Mouse (Mus musculus): ENCODE results near the gene Mast1. TPM values are rescaled to one million over a fixed set of nuclear protein-coding genes. Genes with fewer than 3 reads are reported as not detected.

Gene Mast1
- polyA plus RNA-seq, 1 experiment from 2014 or later = 3.6 TPM

DNA sequence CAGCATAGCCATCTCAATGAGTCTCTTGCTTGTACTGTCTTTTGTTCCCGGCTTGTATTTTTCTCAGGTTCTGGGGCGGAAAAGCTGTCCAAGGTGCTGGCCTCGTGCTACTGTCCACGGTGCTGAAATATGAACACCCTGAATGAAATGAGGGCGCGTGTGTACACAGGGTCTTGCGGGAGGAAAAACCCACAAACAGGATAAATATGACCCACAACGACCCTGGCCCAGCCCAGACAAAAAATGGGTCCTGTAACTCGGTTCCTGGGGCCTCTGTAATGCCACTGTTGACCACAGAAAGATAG, 10.0 kb upstream of the Mast1 start:
- peak; percentile 68 for DNase-seq (ENCODE audit: low spot score)
- no peaks in the 10 kb centered on the region for H3K36me3 ChIP-seq (ENCODE audit: control insufficient read depth, insufficient read depth, low read length)
- no peaks in the 10 kb centered on the region for H3K9me3 ChIP-seq (ENCODE audit: control insufficient read depth, low read length)
- peaks cover 65% of the 10 kb centered on the region for H3K27me3 ChIP-seq (replicated peaks; ENCODE audit: control insufficient read depth, insufficient read depth, low read length)
- H3K27ac ChIP-seq (replicated peaks; ENCODE audit: low read depth, low read length) = no peak overlapping the region
- H3K9ac ChIP-seq (ENCODE audit: low read depth, low read length) = no peak overlapping the region
- 16% methylated on average over 9 of the region's 9 CpGs for WGBS
- no peak overlapping the region for H3K4me3 ChIP-seq (ENCODE audit: low read depth, low read length)
- H3K4me1 ChIP-seq (ENCODE audit: control insufficient read depth, insufficient read depth, low read length) = peaks cover 5% of the 10 kb centered on the region; the same call in 1 of the 2 replicates
- H3K4me2 ChIP-seq (ENCODE audit: low read depth, low read length) = no peak overlapping the region
- no peak for ATAC-seq (ENCODE audit: low read depth)

DNA sequence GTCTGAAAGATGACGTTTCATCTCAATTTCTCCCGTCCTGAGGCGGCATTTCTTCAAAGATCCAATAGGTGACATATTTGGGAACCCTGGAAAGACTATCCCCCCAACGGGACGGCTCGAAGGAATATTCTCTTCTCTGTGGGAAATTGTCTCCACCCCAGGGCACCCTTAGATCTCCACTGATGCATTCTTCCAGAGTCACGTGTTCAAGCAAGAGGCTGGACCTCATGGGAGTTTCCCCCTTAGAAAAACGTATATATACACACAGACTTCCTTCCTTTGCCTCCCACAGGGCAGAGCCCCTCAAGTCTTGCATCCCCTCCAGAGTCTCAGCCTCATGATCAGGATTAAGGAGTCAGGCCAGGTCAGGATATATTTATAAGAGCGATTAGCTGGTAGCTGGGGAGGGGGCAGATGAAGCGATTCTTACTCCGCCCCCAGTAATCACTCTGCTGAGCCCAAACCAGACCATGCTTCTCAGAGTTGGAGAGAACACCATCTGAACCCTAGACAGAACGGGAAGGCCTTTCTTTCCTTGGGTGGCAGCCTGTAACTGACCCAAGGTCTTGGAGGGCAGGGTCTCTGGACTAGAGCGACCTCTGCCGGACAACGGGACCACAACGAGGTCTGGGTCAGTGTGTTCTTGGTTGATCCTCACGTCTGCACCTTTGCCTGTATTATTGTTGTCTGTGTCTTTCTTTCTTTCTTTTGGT, 9.5 kb upstream of the Mast1 start, which contains the start of gene Rtbdn:
TSS of gene Rtbdn (plus strand) at position 464 of the 713 bp plus-strand sequence.
- peaks cover 61% of the 10 kb centered on the region for H3K27me3 ChIP-seq (replicated peaks; ENCODE audit: control insufficient read depth, insufficient read depth, low read length)
- WGBS = 10% methylated on average over 17 of the region's 17 CpGs
- peak; percentile 7; the same call in 1 of the 2 replicates for ATAC-seq (ENCODE audit: low read depth)

GRCm38 (mm10) chr8:84945633-84946527, 8.7 kb upstream of the Mast1 start:
- Histone ChIP-seq H3K4me1 (ENCODE audit: control insufficient read depth, insufficient read depth, low read length) (peaks cover 5% of the 10 kb centered on the region; the same call in 1 of the 2 replicates), H3K4me2 (ENCODE audit: low read depth, low read length) (peak overlapping the region; percentile 72), H3K27ac (replicated peaks; ENCODE audit: low read depth, low read length) (no peak overlapping the region), H3K9me3 (ENCODE audit: control insufficient read depth, low read length) (no peaks in the 10 kb centered on the region), H3K36me3 (ENCODE audit: control insufficient read depth, insufficient read depth, low read length) (no peaks in the 10 kb centered on the region), H3K27me3 (replicated peaks; ENCODE audit: control insufficient read depth, insufficient read depth, low read length) (peaks cover 61% of the 10 kb centered on the region), H3K9ac (ENCODE audit: low read depth, low read length) (peak overlapping the region; percentile 46; the same call in 1 of the 2 replicates), H3K4me3 (ENCODE audit: low read depth, low read length) (peak overlapping the region; percentile 44)
- DNase-seq (ENCODE audit: low spot score) = no peak
- WGBS = 1% methylated on average over 26 of the region's 67 CpGs
- peak; percentile 24 for ATAC-seq (ENCODE audit: low read depth)

More for the DNA sequence above, 9.5 kb upstream of the Mast1 start, which contains the start of gene Rtbdn:
- Histone ChIP-seq H3K9ac (ENCODE audit: low read depth, low read length) (peak within 1 kb of the TSS; percentile 46; the same call in 1 of the 2 replicates), H3K36me3 (ENCODE audit: control insufficient read depth, insufficient read depth, low read length) (no peaks in the 10 kb centered on the region), H3K9me3 (ENCODE audit: control insufficient read depth, low read length) (no peaks in the 10 kb centered on the region), H3K4me1 (ENCODE audit: control insufficient read depth, insufficient read depth, low read length) (peaks cover 5% of the 10 kb centered on the region; the same call in 1 of the 2 replicates), H3K4me3 (ENCODE audit: low read depth, low read length) (peak within 1 kb of the TSS; percentile 44), H3K4me2 (ENCODE audit: low read depth, low read length) (peak within 1 kb of the TSS; percentile 72), H3K27ac (replicated peaks; ENCODE audit: low read depth, low read length) (no peak within 1 kb of the TSS)
- no peak for DNase-seq (ENCODE audit: low spot score)

- Histone ChIP-seq H3K4me2 (ENCODE audit: low read depth, low read length) (peak overlapping the region; percentile 72), H3K36me3 (ENCODE audit: control insufficient read depth, insufficient read depth, low read length) (no peaks in the 10 kb centered on the region), H3K4me3 (ENCODE audit: low read depth, low read length) (peak overlapping the region; percentile 44), H3K9ac (ENCODE audit: low read depth, low read length) (no peak overlapping the region), H3K9me3 (ENCODE audit: control insufficient read depth, low read length) (no peaks in the 10 kb centered on the region), H3K27ac (replicated peaks; ENCODE audit: low read depth, low read length) (no peak overlapping the region), H3K4me1 (ENCODE audit: control insufficient read depth, insufficient read depth, low read length) (peaks cover 5% of the 10 kb centered on the region; the same call in 1 of the 2 replicates), H3K27me3 (replicated peaks; ENCODE audit: control insufficient read depth, insufficient read depth, low read length) (peaks cover 61% of the 10 kb centered on the region)
- WGBS = 5% methylated on average over 11 of the region's 11 CpGs
- ATAC-seq (ENCODE audit: low read depth) (peak; percentile 24; the same call in 1 of the 2 replicates), DNase-seq (ENCODE audit: low spot score) (no peak)
Observed at GRCm38 (mm10) chr8:84945235-84945632, 8.1 kb upstream of the Mast1 start.

GRCm38 (mm10) chr8:84944478-84945160, 7.5 kb upstream of the Mast1 start:
- H3K9ac ChIP-seq (ENCODE audit: low read depth, low read length) = no peak overlapping the region
- no peaks in the 10 kb centered on the region for H3K36me3 ChIP-seq (ENCODE audit: control insufficient read depth, insufficient read depth, low read length)
- no peak overlapping the region for H3K27ac ChIP-seq (replicated peaks; ENCODE audit: low read depth, low read length)
- ATAC-seq (ENCODE audit: low read depth) = peak; percentile 47; the same call in 1 of the 2 replicates
- H3K4me1 ChIP-seq (ENCODE audit: control insufficient read depth, insufficient read depth, low read length) = peaks cover 5% of the 10 kb centered on the region; the same call in 1 of the 2 replicates
- peaks cover 56% of the 10 kb centered on the region for H3K27me3 ChIP-seq (replicated peaks; ENCODE audit: control insufficient read depth, insufficient read depth, low read length)
- H3K4me3 ChIP-seq (ENCODE audit: low read depth, low read length) = no peak overlapping the region
- WGBS = 4% methylated on average over 25 of the region's 26 CpGs
- H3K4me2 ChIP-seq (ENCODE audit: low read depth, low read length) = peak overlapping the region; percentile 13; the same call in 1 of the 2 replicates
- peak; percentile 71 for DNase-seq (ENCODE audit: low spot score)
- no peaks in the 10 kb centered on the region for H3K9me3 ChIP-seq (ENCODE audit: control insufficient read depth, low read length)

GRCm38 (mm10) chr8:84943699-84944098, 6.5 kb upstream of the Mast1 start:
- H3K27me3 ChIP-seq (replicated peaks; ENCODE audit: control insufficient read depth, insufficient read depth, low read length) = peaks cover 64% of the 10 kb centered on the region
- WGBS = 14% methylated on average over 4 of the region's 4 CpGs
- H3K36me3 ChIP-seq (ENCODE audit: control insufficient read depth, insufficient read depth, low read length) = no peaks in the 10 kb centered on the region
- no peak overlapping the region for H3K9ac ChIP-seq (ENCODE audit: low read depth, low read length)
- peaks cover 5% of the 10 kb centered on the region; the same call in 1 of the 2 replicates for H3K4me1 ChIP-seq (ENCODE audit: control insufficient read depth, insufficient read depth, low read length)
- DNase-seq (ENCODE audit: low spot score) (no peak), ATAC-seq (ENCODE audit: low read depth) (no peak)
- no peak overlapping the region for H3K27ac ChIP-seq (replicated peaks; ENCODE audit: low read depth, low read length)
- H3K9me3 ChIP-seq (ENCODE audit: control insufficient read depth, low read length) = 0 out of 2 replicates have a peak, but pooled peaks cover 3% of the 10 kb centered on the region
- no peak overlapping the region for H3K4me3 ChIP-seq (ENCODE audit: low read depth, low read length)
- no peak overlapping the region for H3K4me2 ChIP-seq (ENCODE audit: low read depth, low read length)

DNA sequence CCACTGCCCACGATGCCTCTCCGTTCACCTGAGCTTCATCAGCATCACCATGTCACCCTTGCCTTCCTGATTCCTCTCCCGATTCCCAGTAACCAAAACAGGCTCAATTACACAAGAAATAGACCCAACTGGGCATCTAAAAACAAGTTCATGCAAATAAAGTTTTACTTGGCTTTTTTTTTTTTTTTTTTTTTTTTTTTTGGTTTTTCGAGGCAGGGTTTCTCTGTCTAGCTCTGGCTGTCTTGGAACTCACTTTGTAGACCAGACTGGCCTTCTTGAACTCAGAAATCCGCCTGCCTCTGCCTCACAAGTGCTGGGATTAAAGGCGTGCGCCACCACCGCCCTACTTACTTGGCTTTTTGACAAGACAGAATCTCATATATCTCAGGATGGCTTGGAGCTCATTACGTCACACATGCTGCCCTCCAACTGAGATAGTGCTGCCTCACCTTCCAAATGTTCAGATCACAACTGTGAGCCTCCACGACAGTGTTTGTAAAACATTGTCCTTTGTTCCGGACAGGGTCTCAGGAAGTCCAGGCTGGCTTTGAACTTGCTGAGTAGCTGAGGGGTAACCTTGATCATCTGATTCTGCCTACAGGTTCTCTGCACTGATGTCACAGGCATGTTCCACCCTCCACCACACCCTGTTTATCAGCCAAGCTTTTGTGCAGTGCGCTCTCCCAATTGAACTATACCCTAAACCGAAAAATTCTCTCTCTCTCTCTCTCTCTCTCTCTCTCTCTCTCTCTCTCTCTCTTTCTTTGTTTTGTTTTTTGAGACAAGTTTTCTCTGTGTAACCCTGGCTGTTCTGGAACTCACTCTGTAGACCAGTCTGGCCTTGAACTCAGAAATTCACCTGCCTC, 694 bp upstream of the Mast1 start:
- Histone ChIP-seq H3K27ac (replicated peaks; ENCODE audit: low read depth, low read length) (no peak overlapping the region), H3K9ac (ENCODE audit: low read depth, low read length) (no peak overlapping the region), H3K4me3 (ENCODE audit: low read depth, low read length) (peak overlapping the region; percentile 43), H3K9me3 (ENCODE audit: control insufficient read depth, low read length) (0 out of 2 replicates have a peak, but pooled peaks cover 5% of the 10 kb centered on the region), H3K4me1 (ENCODE audit: control insufficient read depth, insufficient read depth, low read length) (peaks cover 7% of the 10 kb centered on the region; the same call in 1 of the 2 replicates), H3K27me3 (replicated peaks; ENCODE audit: control insufficient read depth, insufficient read depth, low read length) (peaks cover 60% of the 10 kb centered on the region), H3K36me3 (ENCODE audit: control insufficient read depth, insufficient read depth, low read length) (no peaks in the 10 kb centered on the region), H3K4me2 (ENCODE audit: low read depth, low read length) (peak overlapping the region; percentile 65)
- DNase-seq (ENCODE audit: low spot score) = no peak
- 64% methylated on average over 13 of the region's 13 CpGs for WGBS
- no peak for ATAC-seq (ENCODE audit: low read depth)
